In the genomic region with DNA sequence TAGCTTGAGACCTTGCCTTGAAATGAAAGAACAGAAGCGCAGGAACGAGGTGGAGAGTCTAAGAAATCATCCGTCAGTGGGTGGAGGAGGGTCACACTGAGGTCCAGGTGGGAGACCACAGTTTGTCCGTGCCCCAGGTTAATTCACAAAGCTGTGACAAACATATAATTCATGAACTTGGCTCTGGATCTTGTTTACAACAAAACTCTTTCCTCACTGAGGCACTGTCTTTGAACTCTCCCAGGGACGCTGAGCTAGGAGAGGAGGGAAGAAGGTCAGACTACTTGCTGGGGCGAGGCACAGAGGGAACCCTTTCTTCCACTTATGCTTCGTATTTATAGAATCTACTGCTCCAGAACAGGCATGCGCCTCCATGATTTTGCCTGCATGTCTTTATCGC, we compare ENCODE assay signal across 9 mouse cellular contexts.
DNase-seq lines count a peak whose midpoint lies in the region; ATAC-seq and TF ChIP-seq lines count a peak whose summit lies in the region.
"Had no signal": no experiment of that assay in that cellular context is flagged by ENCODE, and none has a peak within 500 bp of the region (broad histone marks: within the 10 kb centered on the region; RNA-seq: fewer than 3 reads in every experiment).

No protein-coding gene starts in this region.

- no peak overlapping the region for H3K4me2 ChIP-seq in forebrain, embryonic 14.5 days (ENCODE audit: low read length)
- no peak overlapping the region for H3K4me2 ChIP-seq in forebrain, embryonic 11.5 days (ENCODE audit: low read depth, low read length, severe bottlenecking)
- no peak overlapping the region for H3K4me2 ChIP-seq in kidney, postnatal 0 days (ENCODE audit: low read length)

- H3K27ac ChIP-seq in forebrain, embryonic 14.5 days (ENCODE audit: low read depth, low read length) = peak overlapping the region; percentile 39; the same call in 1 of the 2 replicates
- H3K27ac ChIP-seq in forebrain, embryonic 11.5 days (ENCODE audit: low read depth, low read length) = no peak overlapping the region
- H3K27ac ChIP-seq in kidney, postnatal 0 days = peak overlapping the region; percentile 83
- peak overlapping the region; percentile 66 for H3K27ac ChIP-seq in brown adipose tissue, adult 24 weeks (replicated peaks; ENCODE audit: low read depth, low read length)
- H3K27ac ChIP-seq in limb, embryonic 10.5 days = peak overlapping the region; percentile 77

- no peaks in the 10 kb centered on the region for H3K27me3 ChIP-seq in forebrain, embryonic 14.5 days (replicated peaks; ENCODE audit: control insufficient read depth, insufficient read depth, low read length)
- no peaks in the 10 kb centered on the region; the same call in 1 of the 2 replicates for H3K27me3 ChIP-seq in forebrain, embryonic 11.5 days (ENCODE audit: control insufficient read depth, insufficient read depth, low read length)
- H3K27me3 ChIP-seq in kidney, postnatal 0 days (ENCODE audit: insufficient read depth, low read length) = no peaks in the 10 kb centered on the region
- H3K27me3 ChIP-seq in limb, embryonic 10.5 days (ENCODE audit: low read depth, poor library complexity, severe bottlenecking) = no peaks in the 10 kb centered on the region

- no peak overlapping the region for H3K9ac ChIP-seq in forebrain, embryonic 14.5 days (ENCODE audit: low read length)
- H3K9ac ChIP-seq in forebrain, embryonic 11.5 days (ENCODE audit: low read length) = no peak overlapping the region
- H3K9ac ChIP-seq in kidney, postnatal 0 days (ENCODE audit: low read depth, low read length) = no peak overlapping the region

- TF ChIP-seq CTCF in kidney, postnatal 0 days (IDR thresholded peaks at IDR 0.05; ENCODE audit: low read depth) = no peak

- H3K36me3 ChIP-seq in forebrain, embryonic 14.5 days (ENCODE audit: control insufficient read depth, insufficient read depth, low read length) = no peaks in the 10 kb centered on the region
- no peaks in the 10 kb centered on the region for H3K36me3 ChIP-seq in forebrain, embryonic 11.5 days (ENCODE audit: control insufficient read depth, insufficient read depth, low read length)
- H3K36me3 ChIP-seq in kidney, postnatal 0 days (ENCODE audit: insufficient read depth, low read length) = no peaks in the 10 kb centered on the region
- no peaks in the 10 kb centered on the region for H3K36me3 ChIP-seq in limb, embryonic 10.5 days

- DNase-seq in forebrain, embryonic 14.5 days (ENCODE audit: low spot score) = no peak
- DNase-seq in forebrain, embryonic 11.5 days (ENCODE audit: low spot score) = no peak
- no peak for DNase-seq in kidney, postnatal 0 days (ENCODE audit: low spot score)
- no peak for DNase-seq in kidney, postnatal 14 days
- DNase-seq in limb, embryonic 10.5 days (ENCODE audit: low spot score) = no peak
- no peak for DNase-seq in adipocyte (ENCODE audit: low spot score)

- no peak for ATAC-seq in forebrain, embryonic 14.5 days
- ATAC-seq in forebrain, embryonic 11.5 days (replicated peaks; ENCODE audit: low FRiP score) = no peak
- ATAC-seq in kidney, postnatal 0 days (replicated peaks; ENCODE audit: low FRiP score, low read depth) = no peak
- ATAC-seq in erythroid progenitor cell, adult 5-6 weeks (replicated peaks; ENCODE audit: low FRiP score, poor library complexity, severe bottlenecking) = no peak

- H3K9me3 ChIP-seq in forebrain, embryonic 14.5 days (replicated peaks; ENCODE audit: control insufficient read depth, low read length) = no peaks in the 10 kb centered on the region
- H3K9me3 ChIP-seq in forebrain, embryonic 11.5 days (ENCODE audit: control insufficient read depth, low read length) = no peaks in the 10 kb centered on the region
- no peaks in the 10 kb centered on the region for H3K9me3 ChIP-seq in kidney, postnatal 0 days (replicated peaks; ENCODE audit: low read length)
- no peaks in the 10 kb centered on the region for H3K9me3 ChIP-seq in limb, embryonic 10.5 days (replicated peaks)

- WGBS in forebrain, embryonic 14.5 days = 84% methylated on average over 9 of the region's 9 CpGs
- WGBS in forebrain, embryonic 11.5 days = 88% methylated on average over 9 of the region's 9 CpGs
- WGBS in kidney, postnatal 0 days = 65% methylated on average over 9 of the region's 9 CpGs
- WGBS in limb, embryonic 10.5 days = 82% methylated on average over 9 of the region's 9 CpGs

- H3K4me3 ChIP-seq in forebrain, embryonic 14.5 days (ENCODE audit: low read depth, low read length) = no peak overlapping the region
- H3K4me3 ChIP-seq in forebrain, embryonic 11.5 days (ENCODE audit: low read depth, low read length) = no peak overlapping the region
- H3K4me3 ChIP-seq in kidney, postnatal 0 days (replicated peaks; ENCODE audit: low read depth, low read length) = no peak overlapping the region
- no peak overlapping the region for H3K4me3 ChIP-seq in brown adipose tissue, adult 24 weeks (ENCODE audit: insufficient read depth, low read depth, low read length)
- no peak overlapping the region for H3K4me3 ChIP-seq in limb, embryonic 10.5 days
- H3K4me3 ChIP-seq: erythroblast, embryonic 14.5 days had no signal

- peaks cover 49% of the 10 kb centered on the region for H3K4me1 ChIP-seq in forebrain, embryonic 14.5 days (ENCODE audit: control insufficient read depth, insufficient read depth, low read length)
- H3K4me1 ChIP-seq in forebrain, embryonic 11.5 days (replicated peaks; ENCODE audit: control insufficient read depth, insufficient read depth, low read length) = peaks cover 29% of the 10 kb centered on the region
- peaks cover 17% of the 10 kb centered on the region; the same call in 1 of the 2 replicates for H3K4me1 ChIP-seq in kidney, postnatal 0 days (replicated peaks; ENCODE audit: insufficient read depth, low read length)
- H3K4me1 ChIP-seq in brown adipose tissue, adult 24 weeks (ENCODE audit: control insufficient read depth, insufficient read depth, insufficient read length, low read length) = peaks cover 12% of the 10 kb centered on the region
- H3K4me1 ChIP-seq in limb, embryonic 10.5 days = peaks cover 59% of the 10 kb centered on the region
